Mouse (Mus musculus): Measurements from ENCODE around the gene Abca13. TPM values are rescaled to one million over a fixed set of nuclear protein-coding genes. Genes with fewer than 3 reads are reported as not detected.
"Not testable (repeated sequence)": the region's sequence is repeated elsewhere in the genome, so short reads cannot be mapped to it uniquely, and the experiment has no call there.

Abca13 gene
- not detected for total RNA-seq (2021)
- long read RNA-seq, experiment 1: 0 reads
- long read RNA-seq, experiment 2: 0 reads

- no peak for DNase-seq
Measured at GRCm38 (mm10) chr11:9191555-9192131, at the start of gene Abca13. TSS of gene Abca13 (plus strand) at chr11:9191942.

GRCm38 (mm10) chr11:9145113-9145512 is 46.6 kb upstream of the Abca13 start:
- no peak for DNase-seq

- DNase-seq: no peak
Measured at GRCm38 (mm10) chr11:9146115-9146514, 45.6 kb upstream of the Abca13 start.

- no peak for DNase-seq
Measured at GRCm38 (mm10) chr11:9146683-9147082, 45.1 kb upstream of the Abca13 start.

GRCm38 (mm10) chr11:9148206-9148605 is 43.5 kb upstream of the Abca13 start:
- no peak for DNase-seq

GRCm38 (mm10) chr11:9150403-9150802 is 41.3 kb upstream of the Abca13 start:
- DNase-seq: not testable (repeated sequence)

- no peak for DNase-seq
Measured at GRCm38 (mm10) chr11:9159953-9160352, 31.8 kb upstream of the Abca13 start.

- DNase-seq: no peak
Measured at GRCm38 (mm10) chr11:9167331-9167730, 24.4 kb upstream of the Abca13 start.

- no peak for DNase-seq
Measured at GRCm38 (mm10) chr11:9181477-9181876, 10.3 kb upstream of the Abca13 start.

- DNase-seq: not testable (repeated sequence)
Measured at GRCm38 (mm10) chr11:9189471-9189870, 2.3 kb upstream of the Abca13 start.

- DNase-seq: no peak
Measured at GRCm38 (mm10) chr11:9190772-9191554, 779 bp upstream of the Abca13 start.

GRCm38 (mm10) chr11:9194861-9195260 is 3.1 kb downstream of the Abca13 start:
- no peak for DNase-seq

GRCm38 (mm10) chr11:9199868-9200267 is 8.1 kb downstream of the Abca13 start:
- DNase-seq: no peak

GRCm38 (mm10) chr11:9210707-9211106 is 19.0 kb downstream of the Abca13 start:
- DNase-seq: no peak

GRCm38 (mm10) chr11:9213580-9213979 is 21.8 kb downstream of the Abca13 start:
- DNase-seq: no peak

- DNase-seq: no peak
Measured at GRCm38 (mm10) chr11:9216252-9216651, 24.5 kb downstream of the Abca13 start.

- DNase-seq: no peak
Measured at GRCm38 (mm10) chr11:9220501-9220900, 28.8 kb downstream of the Abca13 start.

GRCm38 (mm10) chr11:9221646-9222045 is 29.9 kb downstream of the Abca13 start:
- DNase-seq: no peak

- no peak for DNase-seq
Measured at GRCm38 (mm10) chr11:9226399-9226798, 34.7 kb downstream of the Abca13 start.

GRCm38 (mm10) chr11:9249627-9250026 is 57.9 kb downstream of the Abca13 start:
- DNase-seq: not testable (repeated sequence)

GRCm38 (mm10) chr11:9263072-9263471 is 71.3 kb downstream of the Abca13 start:
- not testable (repeated sequence) for DNase-seq

- no peak for DNase-seq
Measured at GRCm38 (mm10) chr11:9269090-9269489, 77.3 kb downstream of the Abca13 start.

GRCm38 (mm10) chr11:9285204-9285603 is 93.5 kb downstream of the Abca13 start:
- no peak for DNase-seq

- no peak for DNase-seq
Measured at GRCm38 (mm10) chr11:9285759-9286158, 94.0 kb downstream of the Abca13 start.
